Mouse (Mus musculus): ENCODE measurements around the gene Bckdha. TPM values are rescaled to one million over a fixed set of nuclear protein-coding genes. Genes with fewer than 3 reads are reported as not detected.
A peak's percentile ranks its signal among the peaks of the same experiment; 100 is the strongest.

Bckdha gene
- total RNA-seq (2014; rRNA removed), result 88.5 and 96.0 TPM in 2 replicates
- polyA plus RNA-seq (2015; fragmentation: Nextera tagmentation; extraction: Ambion mirVana), result 56.1 and 60.4 TPM in 2 replicates

GRCm38 (mm10) chr7:25658657-25659472 lies at the start of gene Bckdha, which contains the start of gene Exosc5:
Gene Bckdha, minus strand, starts transcription at chr7:25658981.
Gene Exosc5, plus strand, starts transcription at chr7:25659164.
- TF ChIP-seq CTCF (IDR thresholded peaks at IDR 0.05; ENCODE audit: low read depth), result no peak
- Histone ChIP-seq H3K4me3 (ENCODE audit: low read length) (peak within 1 kb of the TSS; percentile 67), H3K27me3 (ENCODE audit: insufficient read depth, low read length) (no peaks in the 10 kb centered on the region), H3K9me3 (ENCODE audit: low read length) (no peaks in the 10 kb centered on the region), H3K27ac (peak within 1 kb of the TSS; percentile 78), H3K36me3 (ENCODE audit: insufficient read depth, low read length) (no peaks in the 10 kb centered on the region; the same call in 1 of the 2 replicates), H3K9ac (replicated peaks; ENCODE audit: low read length) (peak within 1 kb of the TSS; percentile 73), H3K4me1 (ENCODE audit: insufficient read depth, low read length) (peaks cover 4% of the 10 kb centered on the region; the same call in 1 of the 2 replicates), H3K4me2 (ENCODE audit: low read depth, low read length) (peak within 1 kb of the TSS; percentile 85)
- DNase-seq (ENCODE audit: low spot score), result peak; percentile 100
- under 1% methylated on average over 50 of the region's 50 CpGs for WGBS
- peak; percentile 99 for ATAC-seq

DNA sequence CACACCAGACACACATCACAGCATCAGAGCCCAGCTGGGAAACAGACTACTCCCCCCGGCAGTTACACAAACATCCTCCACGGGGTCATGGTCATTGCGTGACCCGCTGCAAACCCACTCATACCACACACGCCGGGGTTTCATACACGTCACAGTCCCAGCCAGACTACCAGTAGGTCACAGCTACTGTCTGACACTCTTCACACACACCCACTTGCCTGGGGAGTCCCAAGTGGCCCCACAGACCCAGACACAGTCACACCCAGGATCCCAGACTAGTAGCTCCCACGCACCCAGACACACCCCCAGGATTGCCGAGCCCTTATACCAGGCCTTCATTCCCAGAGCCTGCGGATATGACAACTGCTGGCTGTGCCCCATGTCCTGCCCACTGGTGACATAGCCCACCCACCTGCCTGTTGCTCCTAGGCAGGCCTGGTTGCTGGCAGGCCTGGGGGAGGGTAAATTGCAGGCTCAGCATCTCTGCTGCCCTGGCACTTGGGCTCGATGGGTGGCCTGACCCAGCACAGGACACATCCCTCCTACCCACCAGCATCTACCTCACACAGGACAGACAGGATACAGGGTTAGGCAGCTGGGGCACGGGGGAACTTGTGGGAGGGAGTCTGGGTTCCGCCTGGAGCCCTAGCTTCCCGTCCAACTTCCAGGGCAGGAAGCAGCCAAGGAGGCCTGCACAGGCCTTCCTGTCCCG lies 49.0 kb upstream of the Bckdha start:
- ATAC-seq (no peak), DNase-seq (ENCODE audit: low spot score) (no peak)
- no peaks in the 10 kb centered on the region for H3K36me3 ChIP-seq (ENCODE audit: insufficient read depth, low read length)
- no peak for TF ChIP-seq CTCF (IDR thresholded peaks at IDR 0.05; ENCODE audit: low read depth)
- no peak overlapping the region for H3K4me2 ChIP-seq (ENCODE audit: low read depth, low read length)
- WGBS, result 61% methylated on average over 15 of the region's 15 CpGs
- no peak overlapping the region for H3K9ac ChIP-seq (replicated peaks; ENCODE audit: low read length)
- H3K4me3 ChIP-seq (ENCODE audit: low read length), result no peak overlapping the region
- peaks cover 19% of the 10 kb centered on the region for H3K4me1 ChIP-seq (ENCODE audit: insufficient read depth, low read length)
- H3K27me3 ChIP-seq (ENCODE audit: insufficient read depth, low read length), result no peaks in the 10 kb centered on the region
- H3K27ac ChIP-seq, result peak overlapping the region; percentile 36; the same call in 1 of the 2 replicates
- no peaks in the 10 kb centered on the region for H3K9me3 ChIP-seq (ENCODE audit: low read length)

DNA sequence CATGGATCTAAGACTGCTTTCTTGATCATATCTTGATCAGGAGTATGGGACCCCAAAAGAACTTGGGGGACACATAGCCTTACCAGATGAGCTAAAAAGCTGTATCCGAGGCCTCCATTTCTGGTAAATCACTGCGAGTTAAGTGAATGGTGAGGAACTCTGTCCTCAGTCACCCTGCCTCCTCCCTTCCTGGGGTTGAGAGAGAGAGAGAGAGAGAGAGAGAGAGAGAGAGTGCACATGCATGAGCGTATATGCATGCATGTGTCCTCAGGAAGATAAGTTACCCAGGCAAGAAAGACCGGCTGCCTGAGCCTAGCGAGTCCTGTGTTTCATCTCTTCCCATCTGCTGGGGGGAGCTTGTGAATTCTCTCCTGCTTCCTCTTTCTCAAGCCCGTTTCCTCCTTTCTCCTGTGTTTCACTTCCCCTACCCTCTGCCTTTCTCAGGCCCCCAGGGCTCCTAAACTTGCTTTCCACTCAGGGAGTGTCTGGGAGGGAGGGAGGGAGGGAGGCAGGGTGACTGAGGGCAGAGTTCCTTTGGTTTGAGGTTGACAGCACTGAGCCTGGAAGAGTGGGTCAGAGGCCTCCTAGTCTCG lies 47.9 kb upstream of the Bckdha start:
- ATAC-seq, result no peak
- H3K27ac ChIP-seq, result no peak overlapping the region; the same call in 1 of the 2 replicates
- no peak for DNase-seq (ENCODE audit: low spot score)
- no peaks in the 10 kb centered on the region for H3K36me3 ChIP-seq (ENCODE audit: insufficient read depth, low read length)
- H3K9me3 ChIP-seq (ENCODE audit: low read length), result no peaks in the 10 kb centered on the region
- 53% methylated on average over 6 of the region's 7 CpGs for WGBS
- H3K9ac ChIP-seq (replicated peaks; ENCODE audit: low read length), result no peak overlapping the region
- no peak overlapping the region for H3K4me2 ChIP-seq (ENCODE audit: low read depth, low read length)
- no peak for TF ChIP-seq CTCF (IDR thresholded peaks at IDR 0.05; ENCODE audit: low read depth)
- H3K4me3 ChIP-seq (ENCODE audit: low read length), result no peak overlapping the region
- H3K27me3 ChIP-seq (ENCODE audit: insufficient read depth, low read length), result no peaks in the 10 kb centered on the region
- H3K4me1 ChIP-seq (ENCODE audit: insufficient read depth, low read length), result peaks cover 19% of the 10 kb centered on the region

DNA sequence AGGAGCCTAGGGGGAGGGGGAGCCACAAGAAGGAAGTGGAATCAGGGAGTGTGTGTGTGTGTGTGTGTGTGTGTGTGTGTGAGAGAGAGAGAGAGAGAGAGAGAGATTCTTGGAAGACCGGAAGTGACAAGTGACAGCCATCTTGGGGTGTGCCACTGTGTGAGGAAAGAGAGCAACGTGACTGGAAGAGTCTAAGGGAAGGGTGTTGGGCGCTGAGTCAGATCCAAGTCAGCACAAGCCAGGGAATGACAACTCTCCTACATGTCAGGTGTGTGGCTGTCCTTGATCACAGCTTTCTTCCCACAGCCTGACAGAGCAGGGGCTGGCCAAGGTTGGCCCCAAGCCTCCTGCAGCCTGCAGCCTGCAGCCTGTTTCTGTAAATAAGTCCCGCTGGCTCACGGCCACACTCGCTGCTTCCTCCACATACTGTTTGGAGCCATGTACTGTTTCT lies 47.0 kb upstream of the Bckdha start:
- DNase-seq (ENCODE audit: low spot score) (no peak), ATAC-seq (no peak)
- no peaks in the 10 kb centered on the region for H3K27me3 ChIP-seq (ENCODE audit: insufficient read depth, low read length)
- TF ChIP-seq CTCF (IDR thresholded peaks at IDR 0.05; ENCODE audit: low read depth), result no peak
- no peaks in the 10 kb centered on the region for H3K9me3 ChIP-seq (ENCODE audit: low read length)
- H3K9ac ChIP-seq (replicated peaks; ENCODE audit: low read length), result no peak overlapping the region
- H3K4me3 ChIP-seq (ENCODE audit: low read length), result no peak overlapping the region
- no peaks in the 10 kb centered on the region for H3K36me3 ChIP-seq (ENCODE audit: insufficient read depth, low read length)
- H3K4me1 ChIP-seq (ENCODE audit: insufficient read depth, low read length), result peaks cover 14% of the 10 kb centered on the region
- H3K4me2 ChIP-seq (ENCODE audit: low read depth, low read length), result no peak overlapping the region
- WGBS, result 52% methylated on average over 6 of the region's 6 CpGs
- H3K27ac ChIP-seq, result no peak overlapping the region

- Histone ChIP-seq H3K4me2 (ENCODE audit: low read depth, low read length) (peak overlapping the region; percentile 63), H3K27me3 (ENCODE audit: insufficient read depth, low read length) (no peaks in the 10 kb centered on the region), H3K9me3 (ENCODE audit: low read length) (no peaks in the 10 kb centered on the region), H3K36me3 (ENCODE audit: insufficient read depth, low read length) (no peaks in the 10 kb centered on the region), H3K27ac (no peak overlapping the region), H3K9ac (replicated peaks; ENCODE audit: low read length) (peak overlapping the region; percentile 18; the same call in 1 of the 2 replicates), H3K4me3 (ENCODE audit: low read length) (peak overlapping the region; percentile 29), H3K4me1 (ENCODE audit: insufficient read depth, low read length) (peaks cover 4% of the 10 kb centered on the region; the same call in 1 of the 2 replicates)
- no peak for TF ChIP-seq CTCF (IDR thresholded peaks at IDR 0.05; ENCODE audit: low read depth)
- WGBS, result 7% methylated on average over 34 of the region's 37 CpGs
- DNase-seq (ENCODE audit: low spot score) (peak; percentile 25), ATAC-seq (peak; percentile 48; the same call in 1 of the 2 replicates)
These were observed 46.1 kb upstream of the Bckdha start for GRCm38 (mm10) chr7:25704716-25705364.
